Mouse (Mus musculus) stomach, embryonic 14.5 days (tissue): ENCODE results near the gene Pdcd1. TPM values are rescaled to one million over a fixed set of nuclear protein-coding genes. Genes with fewer than 3 reads are reported as not detected.

Experiments used
- ATAC-seq: fragments of 200-750 bp; cut with Nextera tagmentation; 2 replicates; pipeline ENCODE4 v1.8.0; 2017; ENCODE audit warnings: low read depth, moderate TSS enrichment; ENCODE audit not compliant: insufficient number of reproducible peaks, insufficient read depth, low FRiP score
- H3K27ac ChIP-seq: fragments of 300-500 bp; sonication (generic); 2 replicates; pipeline ENCODE4 v1.5.1; 2014; ENCODE audit warnings: mild to moderate bottlenecking, low read length, moderate library complexity, mixed read lengths
- H3K27me3 ChIP-seq: fragments of 300-500 bp; sonication (generic); 2 replicates; pipeline ENCODE4 v1.6.1; 2014; ENCODE audit warnings: low read length, control low read depth, mixed read lengths; ENCODE audit not compliant: control insufficient read depth, insufficient read depth
- H3K36me3 ChIP-seq: fragments of 300-500 bp; sonication (generic); 2 replicates; pipeline ENCODE4 v1.6.1; 2014; ENCODE audit warnings: mild to moderate bottlenecking, control low read depth, low read length, moderate library complexity, mixed read lengths; ENCODE audit not compliant: control insufficient read depth, insufficient read depth
- H3K4me1 ChIP-seq: fragments of 300-500 bp; sonication (generic); 2 replicates; pipeline ENCODE4 v1.6.1; 2014; ENCODE audit warnings: low read length, control low read depth, mixed read lengths; ENCODE audit not compliant: control insufficient read depth, insufficient read depth
- H3K4me2 ChIP-seq: fragments of 300-500 bp; sonication (generic); replicated peaks from 2 replicates; pipeline ENCODE4 v1.6.1; 2014; ENCODE audit warnings: low read depth, low read length, control low read depth
- H3K4me3 ChIP-seq: fragments of 300-500 bp; sonication (generic); 2 replicates; pipeline ENCODE4 v1.5.1; 2014; ENCODE audit warnings: low read depth, low read length, control low read depth
- H3K9ac ChIP-seq: fragments of 300-500 bp; sonication (generic); replicated peaks from 2 replicates; pipeline ENCODE4 v1.6.1; 2014; ENCODE audit warnings: low read depth, mild to moderate bottlenecking, control low read depth, low read length, moderate library complexity, mixed read lengths
- H3K9me3 ChIP-seq: fragments of 300-500 bp; sonication (generic); 2 replicates; pipeline ENCODE4 v1.6.1; 2016; ENCODE audit warnings: low read depth, low read length, control low read depth; ENCODE audit not compliant: control insufficient read depth
- WGBS: fragments of 180-500 bp; shearing (Covaris S2); extraction: QIAGEN DNeasy Blood & Tissue Kit; methylation state at CpG from one replicate; pipeline ENCODE4 v1.1.7; 2014; 5-methylcytosine and 5-hydroxymethylcytosine counted together
- polyA plus RNA-seq: library from polyadenylated mRNA; unstranded; fragments of >200 nt; fragmentation: Nextera tagmentation; extraction: Ambion mirVana; gene quantifications from 2 replicates; pipeline ENCODE4 v1.2.1, GENCODE M21; 2014

Pdcd1 gene
- polyA plus RNA-seq, 1 experiment from 2014 or later = not detected

- Histone ChIP-seq H3K9me3 (no peaks in the 10 kb centered on the region), H3K9ac (no peak overlapping the region), H3K27me3 (no peaks in the 10 kb centered on the region), H3K4me2 (no peak overlapping the region), H3K36me3 (no peaks in the 10 kb centered on the region), H3K27ac (no peak overlapping the region), H3K4me3 (no peak overlapping the region), H3K4me1 (no peaks in the 10 kb centered on the region)
- WGBS = 77% methylated on average over 4 of the region's 4 CpGs
- ATAC-seq = no peak
These were observed 5.8 kb downstream of the Pdcd1 start for GRCm38 (mm10) chr1:94046544-94046943.

- Histone ChIP-seq H3K4me2 (no peak overlapping the region), H3K27ac (no peak overlapping the region), H3K27me3 (no peaks in the 10 kb centered on the region), H3K9ac (no peak overlapping the region), H3K4me3 (no peak overlapping the region), H3K9me3 (no peaks in the 10 kb centered on the region), H3K36me3 (no peaks in the 10 kb centered on the region), H3K4me1 (no peaks in the 10 kb centered on the region)
- WGBS = 55% methylated on average over 3 of the region's 3 CpGs
- ATAC-seq = no peak
These were observed 6.8 kb downstream of the Pdcd1 start for GRCm38 (mm10) chr1:94045559-94045958.

GRCm38 (mm10) chr1:94040391-94040790 lies 12.0 kb downstream of the Pdcd1 start:
- Histone ChIP-seq H3K4me3 (no peak overlapping the region), H3K36me3 (no peaks in the 10 kb centered on the region), H3K9me3 (no peaks in the 10 kb centered on the region), H3K27me3 (no peaks in the 10 kb centered on the region), H3K4me1 (no peaks in the 10 kb centered on the region), H3K9ac (no peak overlapping the region), H3K4me2 (no peak overlapping the region), H3K27ac (no peak overlapping the region)
- 95% methylated on average over 2 of the region's 2 CpGs for WGBS
- ATAC-seq = no peak

GRCm38 (mm10) chr1:94034984-94035743 lies 17.2 kb downstream of the Pdcd1 start:
- peak; percentile 88 for ATAC-seq
- H3K36me3 ChIP-seq = no peaks in the 10 kb centered on the region
- H3K27me3 ChIP-seq = no peaks in the 10 kb centered on the region
- no peaks in the 10 kb centered on the region for H3K4me1 ChIP-seq
- WGBS = 2% methylated on average over 25 of the region's 25 CpGs
- H3K4me3 ChIP-seq = peak overlapping the region; percentile 33
- H3K9ac ChIP-seq = 0 out of 2 replicates have a peak overlapping the region, but pooled peaks have one; percentile 21
- H3K9me3 ChIP-seq = no peaks in the 10 kb centered on the region
- peak overlapping the region; percentile 87 for H3K4me2 ChIP-seq
- H3K27ac ChIP-seq = peak overlapping the region; percentile 58; the same call in 1 of the 2 replicates

GRCm38 (mm10) chr1:94033075-94033602 lies 19.2 kb downstream of the Pdcd1 start:
- Histone ChIP-seq H3K4me2 (no peak overlapping the region), H3K27ac (no peak overlapping the region), H3K9me3 (no peaks in the 10 kb centered on the region), H3K27me3 (no peaks in the 10 kb centered on the region), H3K36me3 (no peaks in the 10 kb centered on the region), H3K4me3 (no peak overlapping the region), H3K4me1 (no peaks in the 10 kb centered on the region), H3K9ac (no peak overlapping the region)
- WGBS = 74% methylated on average over 2 of the region's 2 CpGs
- ATAC-seq = no peak

GRCm38 (mm10) chr1:94028741-94029140 lies 23.6 kb downstream of the Pdcd1 start:
- Histone ChIP-seq H3K27ac (no peak overlapping the region), H3K4me1 (no peaks in the 10 kb centered on the region), H3K36me3 (no peaks in the 10 kb centered on the region), H3K9ac (no peak overlapping the region), H3K9me3 (no peaks in the 10 kb centered on the region), H3K4me3 (no peak overlapping the region), H3K4me2 (no peak overlapping the region), H3K27me3 (no peaks in the 10 kb centered on the region)
- no peak for ATAC-seq
- 85% methylated on average over 2 of the region's 2 CpGs for WGBS

- WGBS = 79% methylated on average over 12 of the region's 12 CpGs
- H3K9me3 ChIP-seq = no peaks in the 10 kb centered on the region
- H3K27me3 ChIP-seq = no peaks in the 10 kb centered on the region
- H3K27ac ChIP-seq = no peak overlapping the region
- no peaks in the 10 kb centered on the region for H3K36me3 ChIP-seq
- H3K4me2 ChIP-seq = no peak overlapping the region
- H3K9ac ChIP-seq = no peak overlapping the region
- H3K4me1 ChIP-seq = no peaks in the 10 kb centered on the region
- ATAC-seq = no peak
- H3K4me3 ChIP-seq = no peak overlapping the region
These were observed 24.7 kb downstream of the Pdcd1 start for GRCm38 (mm10) chr1:94027506-94028108.

- Histone ChIP-seq H3K4me3 (no peak within 1 kb of the TSS), H3K27me3 (no peaks in the 10 kb centered on the region), H3K4me2 (no peak within 1 kb of the TSS), H3K9ac (no peak within 1 kb of the TSS), H3K36me3 (no peaks in the 10 kb centered on the region), H3K27ac (no peak within 1 kb of the TSS), H3K9me3 (no peaks in the 10 kb centered on the region), H3K4me1 (no peaks in the 10 kb centered on the region)
- 86% methylated on average over 6 of the region's 6 CpGs for WGBS
- no peak for ATAC-seq
These were observed 32.2 kb downstream of the Pdcd1 start, which contains the start of gene Neu4 for GRCm38 (mm10) chr1:94020151-94020550. TSS of gene Neu4 (plus strand) at chr1:94020451.
